14 mouse cellular contexts compared by ENCODE assay signal in genomic region chr3:135001270-135001669, GRCm38 (mm10).
"Had no signal": no experiment of that assay in that cellular context is flagged by ENCODE, and none has a peak within 500 bp of the region (broad histone marks: within the 10 kb centered on the region; RNA-seq: fewer than 3 reads in every experiment).

No protein-coding gene starts in this region.

- H3K4me2 ChIP-seq: liver, embryonic 11.5 days; liver, embryonic 15.5 days; midbrain, embryonic 11.5 days; midbrain, embryonic 15.5 days; neural tube, embryonic 12.5 days had no signal

- H3K27ac ChIP-seq: limb, embryonic 10.5 days; liver, embryonic 15.5 days; macrophage; midbrain, embryonic 15.5 days; neural tube, embryonic 12.5 days had no signal

- DNase-seq: kidney, adult 2 months; lung, adult 2 months; lung, postnatal 10 days; retina, postnatal 1 day; right cerebral cortex, postnatal 4 days; thymus, postnatal 4 days had no signal

- H3K4me1 ChIP-seq: limb, embryonic 10.5 days; liver, embryonic 15.5 days; megakaryocyte, embryonic 14.5 days; midbrain, embryonic 15.5 days; neural tube, embryonic 12.5 days had no signal

- H3K9ac ChIP-seq: liver, embryonic 15.5 days; midbrain, embryonic 15.5 days; neural tube, embryonic 12.5 days had no signal

- H3K4me3 ChIP-seq: limb, embryonic 10.5 days; liver, embryonic 15.5 days; megakaryocyte, embryonic 14.5 days; midbrain, embryonic 15.5 days; neural tube, embryonic 12.5 days had no signal

- H3K36me3 ChIP-seq: limb, embryonic 10.5 days; liver, embryonic 15.5 days; midbrain, embryonic 15.5 days; neural tube, embryonic 12.5 days had no signal

- H3K9me3 ChIP-seq: limb, embryonic 10.5 days; liver, embryonic 15.5 days; megakaryocyte, embryonic 14.5 days; midbrain, embryonic 15.5 days; neural tube, embryonic 12.5 days had no signal

- H3K27me3 ChIP-seq: liver, embryonic 15.5 days; megakaryocyte, embryonic 14.5 days; midbrain, embryonic 15.5 days; neural tube, embryonic 12.5 days had no signal
